Mouse (Mus musculus): Measurements from ENCODE around the gene Ntsr1. TPM values are rescaled to one million over a fixed set of nuclear protein-coding genes. Genes with fewer than 3 reads are reported as not detected.

Ntsr1 gene
- 4.5 and 5.2 TPM in 2 replicates for polyA plus RNA-seq (2012; rRNA removed)

DNA sequence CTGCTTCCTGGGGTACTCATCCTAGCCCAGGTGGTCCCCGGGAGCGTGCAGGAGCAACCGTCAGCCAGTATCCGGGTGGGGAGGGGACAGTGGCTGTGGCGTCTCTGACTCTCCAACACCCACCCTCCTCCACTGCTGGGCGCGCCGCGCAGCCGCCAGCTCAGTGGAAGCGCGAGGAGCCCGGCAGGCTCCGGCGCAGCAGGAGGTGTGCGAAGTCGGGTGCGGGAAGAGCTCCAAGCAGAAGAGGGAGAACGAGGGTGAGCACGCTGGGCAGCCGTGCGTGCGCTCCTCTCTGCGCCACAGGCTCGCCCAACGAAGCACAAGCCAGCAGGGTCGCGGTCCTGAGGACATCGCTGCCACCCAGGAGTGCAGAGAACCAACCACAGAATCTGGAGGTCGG, at the start of gene Ntsr1:
TSS of gene Ntsr1 (plus strand) at position 236 of the 400 bp plus-strand sequence.
- peak in 1 of 2 experiments; percentile 59 for DNase-seq (ENCODE audit: extremely low spot score in 1 of 2, low spot score in 1 of 2)

DNA sequence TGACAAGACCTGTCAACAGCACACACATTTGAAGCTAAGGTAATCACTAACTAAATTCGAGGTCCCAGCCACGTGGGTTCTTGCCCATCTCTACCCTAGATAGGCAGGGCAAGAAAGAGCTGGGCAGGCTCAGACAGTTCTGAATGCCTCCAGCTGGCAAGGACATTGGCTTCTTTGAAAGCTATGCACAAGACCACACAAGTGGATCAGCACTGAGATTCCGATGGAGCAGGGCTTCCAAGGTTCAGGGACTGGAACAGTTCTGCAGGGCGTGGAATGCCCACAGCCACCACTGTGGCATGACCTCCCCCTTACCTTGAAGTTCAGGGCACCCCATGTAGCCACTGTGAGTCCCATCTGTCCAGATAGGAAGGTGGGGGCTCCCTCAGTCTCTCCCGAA, 49.2 kb upstream of the Ntsr1 start:
- no peak for DNase-seq (ENCODE audit: extremely low spot score in 1 of 2, low spot score in 1 of 2)

DNA sequence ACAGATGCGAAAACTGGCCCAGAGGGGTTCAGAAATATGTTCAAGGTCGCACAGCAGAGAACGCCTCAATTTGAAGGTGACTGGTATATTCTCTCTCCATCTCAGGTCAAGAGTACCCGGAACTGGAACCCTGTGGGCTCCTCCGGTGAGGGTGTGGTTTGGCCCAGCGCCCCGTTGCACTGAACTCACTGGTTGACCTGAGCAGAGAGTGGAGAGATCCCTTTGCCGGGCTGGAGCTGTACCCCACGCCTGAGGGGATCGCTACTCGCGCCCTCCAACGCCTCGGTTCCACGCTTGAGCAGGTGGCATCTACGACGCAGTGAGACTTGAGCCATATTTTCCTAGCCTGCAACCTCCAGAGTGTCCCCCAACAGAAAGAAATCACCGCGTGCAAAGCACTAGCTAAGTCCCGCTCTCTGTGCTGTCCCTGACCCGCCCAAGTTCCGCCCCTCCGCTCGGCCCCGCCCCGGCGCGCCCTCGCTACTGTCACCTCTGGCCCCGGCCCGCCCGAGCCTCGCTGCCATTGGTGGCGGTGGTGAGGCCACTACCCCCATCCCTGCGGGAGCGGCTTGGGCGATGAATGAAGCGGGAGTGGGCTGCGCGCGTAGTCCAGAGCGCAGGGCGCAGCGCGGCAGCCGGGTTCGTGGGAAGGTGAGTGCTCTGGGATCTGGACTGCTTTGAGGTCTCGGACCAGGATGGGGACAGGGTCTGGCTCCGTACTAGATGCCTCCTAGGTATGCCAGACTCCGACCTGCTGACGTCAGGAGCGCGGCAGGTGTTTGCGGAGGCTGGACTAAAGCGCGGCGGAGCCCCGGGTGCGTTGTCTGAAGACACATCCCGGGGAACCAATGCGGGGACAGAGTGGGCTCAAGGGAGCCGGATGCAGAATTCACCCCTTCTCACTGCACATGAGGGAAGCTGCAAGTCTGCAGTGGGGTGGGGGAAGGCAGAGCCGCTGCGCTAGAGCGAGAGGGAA, 43.8 kb upstream of the Ntsr1 start, which contains the start of gene Slco4a1:
TSS of gene Slco4a1 (plus strand) at position 523 of the 976 bp plus-strand sequence.
- peak; percentile 23 to 65 for DNase-seq (ENCODE audit: extremely low spot score in 1 of 2, low spot score in 1 of 2)

DNA sequence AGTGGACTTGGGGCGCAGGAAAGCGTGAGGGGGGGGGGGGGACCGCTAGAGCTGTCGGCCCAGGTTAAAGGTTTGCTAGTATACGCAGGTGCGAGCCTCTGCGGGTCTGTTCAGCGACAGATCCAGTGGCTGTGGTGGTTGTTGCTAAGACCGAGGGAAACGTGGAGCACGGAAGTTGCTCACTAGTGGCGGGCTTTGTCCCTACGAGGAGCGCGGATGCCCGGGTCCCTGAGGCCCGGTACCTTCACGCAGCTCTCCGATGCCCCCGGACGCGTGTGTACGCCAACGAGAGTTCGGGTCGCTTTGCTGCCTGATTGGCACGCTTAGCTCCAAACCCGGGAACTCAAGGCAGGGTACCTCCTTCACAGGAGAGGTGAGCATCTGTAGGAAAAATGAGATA, 43.1 kb upstream of the Ntsr1 start:
- no peak for DNase-seq (ENCODE audit: extremely low spot score in 1 of 2, low spot score in 1 of 2)

DNA sequence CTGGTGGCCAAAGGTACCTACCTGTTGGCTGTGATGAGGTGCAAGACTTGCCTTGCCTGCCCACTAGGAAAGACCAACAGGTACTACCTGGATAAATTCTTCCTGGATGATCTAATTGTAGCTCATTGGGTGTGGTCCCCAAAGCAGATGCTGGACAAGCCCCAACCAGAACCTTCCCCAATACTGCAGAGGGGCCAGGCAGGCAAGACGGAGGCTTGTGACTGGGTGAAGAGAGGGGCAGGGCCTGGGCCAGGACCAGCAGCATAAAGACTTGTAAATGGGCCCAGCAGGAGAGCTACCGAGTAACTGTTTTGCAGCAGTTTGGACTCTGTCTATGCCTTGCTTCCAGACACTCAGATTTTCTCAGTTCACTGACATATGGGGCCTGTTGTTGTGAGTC, 42.1 kb upstream of the Ntsr1 start:
- DNase-seq (ENCODE audit: extremely low spot score in 1 of 2, low spot score in 1 of 2) = no peak

DNA sequence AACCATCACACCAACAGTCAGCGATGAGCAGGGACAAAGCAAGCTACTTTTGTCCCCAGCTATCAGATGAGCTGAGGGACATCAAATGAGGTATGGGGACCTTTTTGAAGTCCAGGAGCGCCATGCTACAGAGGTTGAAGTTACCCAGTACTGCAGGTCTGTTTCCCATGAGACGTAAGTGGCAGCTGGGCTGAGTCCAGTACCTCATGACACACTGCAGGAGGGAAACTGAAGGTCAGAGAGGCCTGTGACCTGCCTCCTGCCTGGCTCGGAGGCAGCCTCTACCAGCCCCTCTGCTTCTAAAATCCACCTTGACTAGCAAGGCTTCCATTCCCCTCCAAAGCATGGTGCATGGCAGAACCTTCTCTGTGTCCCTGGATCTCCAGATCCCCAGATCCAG, 40.3 kb upstream of the Ntsr1 start:
- DNase-seq (ENCODE audit: extremely low spot score in 1 of 2, low spot score in 1 of 2) = no peak

DNA sequence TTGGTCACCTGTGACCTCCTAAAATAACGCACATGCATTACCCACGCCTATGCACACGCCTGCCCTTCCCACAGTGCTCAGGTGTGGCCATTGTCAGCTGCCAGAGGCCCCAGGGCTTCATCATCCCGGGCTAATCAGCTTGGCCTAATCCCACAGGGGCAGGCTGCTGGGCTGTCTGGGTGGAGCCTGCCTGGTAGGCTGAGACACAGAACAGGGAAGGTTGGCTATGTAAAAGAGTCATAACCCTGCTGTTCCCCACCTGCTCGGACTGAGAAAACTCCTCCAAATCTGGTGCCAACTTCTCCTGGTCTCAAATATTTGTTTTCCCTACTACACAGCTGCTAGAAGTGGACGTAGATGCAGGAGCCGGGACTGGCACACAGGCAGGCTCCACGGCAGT, 39.0 kb upstream of the Ntsr1 start:
- DNase-seq (ENCODE audit: extremely low spot score in 1 of 2, low spot score in 1 of 2) = no peak

DNA sequence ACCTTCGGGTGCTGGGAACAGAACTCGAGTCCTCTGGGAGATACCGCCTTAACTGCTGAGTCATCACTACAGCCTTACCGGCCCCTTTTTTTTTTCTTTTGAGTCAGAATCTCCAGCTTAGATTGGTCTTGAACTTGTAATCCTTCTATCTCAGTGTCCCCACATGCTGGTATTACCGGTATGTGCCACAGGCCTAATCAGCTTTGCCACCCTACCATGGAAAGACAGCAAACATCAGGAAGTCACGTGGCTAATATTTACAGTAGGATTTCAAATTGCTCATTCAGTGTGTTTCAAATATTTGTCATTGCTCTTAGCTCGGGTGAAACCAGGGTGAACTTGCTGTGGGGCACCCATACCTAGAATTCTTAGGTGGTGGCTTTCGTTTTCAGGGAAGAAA, 37.2 kb upstream of the Ntsr1 start:
- DNase-seq (ENCODE audit: extremely low spot score in 1 of 2, low spot score in 1 of 2) = no peak

DNA sequence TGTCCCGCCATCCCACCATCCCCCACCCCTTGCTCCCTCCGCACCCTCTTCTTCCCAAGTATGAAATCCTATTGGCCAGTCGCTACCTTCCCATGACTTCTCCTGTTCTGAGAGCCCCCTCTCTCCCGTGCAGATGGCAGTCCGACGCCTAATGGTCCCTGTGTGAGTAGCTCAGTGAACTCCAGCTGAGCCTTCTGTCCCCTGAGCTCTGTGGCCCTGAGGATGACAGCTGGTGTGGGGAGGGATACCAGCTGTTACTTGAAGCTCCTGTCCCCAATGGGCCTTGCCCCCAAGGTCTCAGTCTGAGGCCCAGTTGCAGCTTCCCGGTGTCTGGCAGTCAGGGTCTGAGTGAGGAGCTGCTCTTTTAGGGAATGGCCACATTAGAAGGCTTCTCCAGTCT, 33.3 kb upstream of the Ntsr1 start:
- DNase-seq (ENCODE audit: extremely low spot score in 1 of 2, low spot score in 1 of 2) = no peak

DNA sequence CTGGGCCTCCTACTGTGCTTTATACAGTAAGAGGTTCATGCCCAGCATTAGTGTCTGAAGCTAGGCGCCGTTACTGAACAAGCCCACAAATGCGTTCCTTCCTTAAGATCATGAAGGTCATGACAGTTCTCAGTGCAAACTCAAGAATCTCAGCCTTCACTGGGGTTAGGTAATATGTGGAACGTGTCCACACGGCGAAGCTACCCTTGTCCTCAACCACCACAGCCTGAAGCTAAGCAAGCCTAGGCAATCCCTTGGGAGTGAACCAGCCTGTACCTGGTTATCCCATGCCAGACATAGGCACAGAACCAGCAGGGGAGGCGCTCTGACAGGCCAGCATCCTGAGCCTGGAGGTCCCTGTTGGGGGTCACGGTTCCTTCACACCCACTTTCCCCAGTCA, 30.9 kb upstream of the Ntsr1 start:
- DNase-seq (ENCODE audit: extremely low spot score in 1 of 2, low spot score in 1 of 2) = no peak

DNA sequence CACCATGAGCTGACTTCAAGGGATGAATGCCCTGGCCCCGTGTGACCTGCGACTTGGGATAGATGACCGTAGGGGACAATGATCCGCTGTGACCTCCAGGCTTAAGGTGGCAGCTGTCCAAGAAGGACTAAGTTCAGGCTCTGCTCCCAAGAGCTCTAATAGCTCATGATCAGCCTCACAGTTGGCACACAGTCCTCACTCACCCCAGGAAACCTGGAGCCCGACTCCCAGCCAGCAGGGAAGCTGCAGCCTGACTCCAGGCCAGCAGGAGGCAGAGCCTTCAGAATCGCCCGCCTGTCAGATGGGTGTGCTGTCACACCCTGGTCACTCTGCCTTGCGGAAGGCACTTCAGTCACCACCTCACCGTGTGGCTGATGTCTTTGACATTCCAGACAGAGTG, 30.0 kb upstream of the Ntsr1 start:
- DNase-seq (ENCODE audit: extremely low spot score in 1 of 2, low spot score in 1 of 2) = no peak

DNA sequence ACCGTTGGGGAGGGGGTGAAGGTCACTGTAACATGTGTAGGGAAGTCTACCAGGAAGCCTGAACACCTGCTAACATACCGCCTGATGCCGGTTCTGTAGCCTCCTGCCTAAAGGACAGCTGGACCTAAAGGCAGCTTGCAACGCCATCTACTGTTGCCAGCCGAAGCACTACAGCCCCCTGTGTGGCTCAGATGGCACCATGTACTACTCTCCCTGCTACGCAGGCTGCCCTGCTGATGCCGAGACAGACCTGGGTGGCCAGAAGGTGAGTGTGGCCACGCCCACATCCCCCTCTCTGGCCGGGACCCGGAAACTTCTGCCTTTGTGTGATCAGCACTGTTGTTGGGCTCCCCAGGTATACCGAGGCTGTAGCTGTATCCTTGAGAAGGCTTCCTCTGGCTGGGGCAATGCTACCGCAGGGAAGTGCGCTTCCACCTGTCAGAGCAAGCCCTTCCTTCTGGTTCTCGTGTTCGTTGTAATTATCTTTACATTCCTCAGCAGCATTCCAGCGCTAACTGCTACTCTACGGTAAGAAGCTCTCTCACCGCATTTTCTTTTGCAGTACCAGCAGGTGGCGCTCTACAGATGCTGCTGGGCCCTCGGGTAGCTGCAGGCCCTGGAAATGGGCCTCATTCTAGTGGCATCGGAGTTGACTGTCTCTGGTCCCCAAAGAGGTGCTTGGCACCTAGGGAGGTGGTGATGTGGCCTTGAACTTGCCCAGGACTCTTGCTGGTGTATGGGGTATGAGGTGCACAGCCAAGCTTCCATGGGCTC, 27.3 kb upstream of the Ntsr1 start:
- peak in 1 of 2 experiments; percentile 26 for DNase-seq (ENCODE audit: extremely low spot score in 1 of 2, low spot score in 1 of 2)

DNA sequence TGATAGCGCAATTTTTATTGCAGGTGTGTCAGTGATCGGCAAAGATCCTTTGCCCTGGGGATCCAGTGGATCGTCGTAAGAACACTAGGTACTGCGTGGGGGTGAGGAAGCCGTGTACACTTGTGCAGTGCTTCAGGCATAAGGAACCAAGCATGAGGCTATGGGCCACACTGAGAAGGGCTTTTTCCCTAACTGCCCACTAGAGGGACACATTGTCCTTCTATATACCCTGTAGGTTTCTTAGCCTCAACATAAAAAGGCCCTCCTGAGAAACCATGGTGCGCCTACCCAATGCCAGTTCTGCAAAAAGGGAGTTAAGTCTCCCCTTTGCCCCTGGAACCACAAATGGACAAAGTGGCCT, 26.7 kb upstream of the Ntsr1 start:
- peak; percentile 77 to 87 for DNase-seq (ENCODE audit: extremely low spot score in 1 of 2, low spot score in 1 of 2)

DNA sequence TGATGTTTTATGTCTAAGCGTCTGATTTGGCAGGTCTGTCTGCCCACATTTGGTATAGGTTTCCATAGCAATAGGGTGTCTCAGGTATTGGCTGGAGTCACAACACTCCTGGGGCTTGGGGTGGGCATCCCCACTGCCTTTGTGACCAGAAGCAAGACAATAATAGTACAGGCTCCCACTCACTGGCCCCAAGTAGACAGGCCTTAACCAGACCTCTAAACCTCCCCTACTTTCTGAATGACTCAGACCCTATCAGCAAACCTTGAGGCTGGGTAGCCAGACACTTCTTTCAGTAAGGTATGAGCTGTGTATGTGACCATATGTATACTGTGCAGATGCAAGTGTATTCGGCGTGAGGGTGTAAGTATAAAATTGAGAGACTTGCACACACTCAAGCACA, 24.9 kb upstream of the Ntsr1 start:
- DNase-seq (ENCODE audit: extremely low spot score in 1 of 2, low spot score in 1 of 2) = no peak

DNA sequence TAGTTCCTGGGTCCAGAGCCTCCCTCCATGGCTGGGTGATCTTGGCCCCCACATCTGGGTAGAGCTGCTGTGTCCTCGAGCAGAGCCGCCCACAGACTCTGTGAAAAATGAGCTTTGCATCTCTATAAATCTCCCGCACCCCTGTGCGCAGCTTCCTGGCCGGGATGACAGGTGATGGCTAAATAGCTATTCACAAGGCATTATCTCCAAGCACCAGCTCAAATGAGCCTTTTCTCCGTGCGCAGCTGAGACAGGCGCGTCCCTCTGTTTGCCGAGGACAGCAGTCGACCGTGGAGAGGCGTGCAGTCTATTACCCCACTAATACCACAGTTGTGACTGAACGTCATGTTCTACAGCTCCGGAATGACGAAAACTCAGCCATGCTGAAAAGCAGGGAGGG, 17.5 kb upstream of the Ntsr1 start:
- no peak for DNase-seq (ENCODE audit: extremely low spot score in 1 of 2, low spot score in 1 of 2)

DNA sequence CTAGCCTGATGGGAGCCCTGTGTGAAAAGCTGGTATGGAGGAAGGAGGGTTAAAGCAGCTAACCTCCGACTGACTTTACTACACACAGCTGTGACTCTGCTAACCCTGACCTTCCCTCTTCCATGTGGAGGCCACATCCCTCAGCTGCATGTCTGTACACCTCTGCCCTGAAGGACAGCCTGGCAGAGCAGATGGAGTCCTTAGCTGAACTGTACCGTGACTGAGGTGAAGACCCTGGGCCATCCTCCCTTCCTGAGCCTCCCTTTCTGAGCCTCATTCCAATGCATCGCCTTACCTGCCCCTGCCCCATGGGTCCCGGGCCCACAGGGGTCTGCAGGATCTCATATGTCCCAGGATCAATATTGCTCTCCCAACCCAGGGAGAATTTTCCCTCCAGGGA, 14.9 kb upstream of the Ntsr1 start:
- no peak for DNase-seq (ENCODE audit: extremely low spot score in 1 of 2, low spot score in 1 of 2)

DNA sequence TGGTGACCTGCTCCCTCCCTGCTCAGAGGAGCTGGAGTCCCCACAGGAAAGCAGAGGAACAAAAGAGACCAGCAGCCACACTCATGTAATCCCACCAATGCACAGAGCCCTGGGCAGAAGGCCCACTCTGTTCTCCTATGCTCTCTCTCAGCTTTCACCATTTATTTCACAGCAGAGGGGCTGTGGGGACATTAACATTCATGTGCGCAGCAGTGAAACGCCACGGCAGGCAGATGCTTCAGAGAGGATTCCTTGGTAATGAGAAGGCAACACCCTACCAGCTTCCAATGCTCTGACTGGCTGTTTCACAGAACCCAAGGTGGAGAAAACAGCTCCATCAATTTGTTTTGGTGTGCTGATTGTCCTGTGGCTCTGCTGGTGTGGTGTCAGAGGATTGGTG, 14.5 kb upstream of the Ntsr1 start:
- no peak for DNase-seq (ENCODE audit: extremely low spot score in 1 of 2, low spot score in 1 of 2)

DNA sequence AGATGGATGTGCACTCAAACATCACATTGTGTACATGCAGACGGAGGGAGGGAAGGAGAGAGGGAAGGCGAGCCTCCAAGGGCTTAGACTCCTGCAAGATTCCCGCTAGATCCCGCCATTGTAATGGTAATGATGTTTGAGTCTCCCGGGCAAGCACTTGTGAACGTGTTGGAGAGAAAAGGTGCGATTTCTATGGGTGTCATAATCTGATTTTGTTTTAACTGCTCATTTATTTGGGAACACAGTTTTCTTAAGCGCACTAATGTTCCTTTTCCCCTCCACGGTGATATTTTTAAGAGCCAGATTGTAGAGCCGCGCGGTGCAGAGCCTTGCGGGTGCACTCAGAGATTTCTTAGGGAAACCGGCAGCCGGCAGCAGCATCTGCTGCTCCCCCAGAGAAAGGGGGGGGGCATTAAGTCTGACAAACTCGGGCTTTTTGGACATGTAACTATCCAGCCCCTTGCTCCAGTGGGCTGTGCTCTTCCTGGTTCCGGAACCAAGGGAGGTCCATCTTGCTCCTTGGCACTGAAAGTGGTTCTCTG, 11.5 kb upstream of the Ntsr1 start:
- DNase-seq (ENCODE audit: extremely low spot score in 1 of 2, low spot score in 1 of 2) = peak in 1 of 2 experiments; percentile 37

DNA sequence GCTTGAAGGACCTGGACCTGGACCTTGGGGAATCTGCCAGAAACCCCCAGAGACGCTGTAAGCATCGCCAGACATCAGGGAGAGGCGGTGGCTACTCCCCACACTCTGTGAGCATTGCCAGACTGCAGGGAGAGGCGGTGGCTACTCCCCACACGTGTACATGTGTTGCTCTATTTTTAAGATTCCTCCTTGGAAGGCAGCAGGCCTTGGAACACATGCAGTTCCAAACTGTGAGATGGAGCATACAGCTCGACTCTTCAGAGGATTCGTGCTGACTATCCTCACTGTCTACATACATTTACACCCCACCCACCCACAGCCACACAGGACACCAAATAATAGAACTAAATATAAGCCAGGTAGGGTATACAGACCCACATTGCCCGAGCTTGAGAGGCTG, 3.9 kb upstream of the Ntsr1 start:
- peak; percentile 70 to 71 for DNase-seq (ENCODE audit: extremely low spot score in 1 of 2, low spot score in 1 of 2)

DNA sequence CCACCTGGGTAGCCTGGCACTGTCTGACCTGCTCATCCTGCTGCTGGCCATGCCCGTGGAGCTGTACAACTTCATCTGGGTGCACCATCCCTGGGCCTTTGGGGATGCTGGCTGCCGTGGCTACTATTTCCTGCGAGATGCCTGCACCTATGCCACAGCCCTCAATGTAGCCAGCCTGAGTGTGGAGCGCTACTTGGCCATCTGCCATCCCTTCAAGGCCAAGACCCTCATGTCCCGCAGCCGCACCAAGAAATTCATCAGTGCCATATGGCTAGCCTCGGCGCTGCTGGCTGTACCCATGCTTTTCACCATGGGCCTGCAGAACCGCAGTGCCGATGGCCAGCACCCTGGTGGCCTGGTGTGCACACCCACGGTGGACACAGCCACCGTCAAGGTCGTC, 950 bp downstream of the Ntsr1 start:
- no peak for DNase-seq (ENCODE audit: extremely low spot score in 1 of 2, low spot score in 1 of 2)

DNA sequence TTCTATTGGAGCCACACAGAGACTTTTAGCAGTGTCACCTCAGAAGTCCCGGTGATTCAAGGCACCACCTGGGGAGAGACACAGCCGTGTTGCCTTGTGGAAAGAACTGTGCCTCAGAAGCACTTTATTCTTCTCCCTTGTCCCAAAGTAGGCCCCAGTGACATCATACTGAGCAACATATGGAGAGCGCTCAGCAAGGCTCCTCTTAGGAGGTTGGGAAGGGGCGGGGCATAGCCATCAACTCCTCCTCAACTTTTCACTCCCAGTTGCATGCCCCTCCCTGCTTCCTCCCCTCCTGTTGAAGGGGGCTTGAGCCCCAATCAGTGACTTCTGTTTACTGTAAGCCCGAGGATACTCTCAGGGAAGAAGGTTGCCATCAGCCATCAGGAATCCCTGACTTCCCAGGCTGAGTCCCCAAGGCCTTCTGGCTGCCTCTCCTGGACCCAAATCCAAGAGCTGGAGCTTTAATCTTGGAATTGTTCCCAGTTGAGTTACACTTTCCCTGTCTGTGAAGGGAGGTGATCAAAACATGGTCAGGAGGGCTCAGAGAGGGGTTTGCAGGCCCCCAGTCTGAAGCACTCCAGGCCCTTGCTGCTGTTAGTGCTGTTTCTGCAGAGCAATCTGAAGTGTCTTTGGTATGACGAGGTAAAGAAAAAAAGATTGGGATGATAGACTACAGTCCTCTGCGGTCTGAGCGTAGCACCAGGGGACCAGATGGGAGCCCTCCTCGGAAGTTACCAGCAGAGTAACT, 1.6 kb downstream of the Ntsr1 start:
- DNase-seq (ENCODE audit: extremely low spot score in 1 of 2, low spot score in 1 of 2) = no peak

All from frontal cortex, adult 2 months (tissue).